Mouse (Mus musculus) hindbrain, embryonic 16.5 days (tissue): ENCODE measurements around the gene Foxl1. TPM values are rescaled to one million over a fixed set of nuclear protein-coding genes. Genes with fewer than 3 reads are reported as not detected.
A peak's percentile ranks its signal among the peaks of the same experiment; 100 is the strongest.

Experiments used
- ATAC-seq: fragments of 200-750 bp; cut with Nextera tagmentation; 2 replicates; pipeline ENCODE4 v1.8.0; 2017; ENCODE audit warnings: moderate TSS enrichment, moderate library complexity
- H3K27ac ChIP-seq: fragments of 300-500 bp; sonication (generic); 2 replicates; pipeline ENCODE4 v1.5.1; 2014; ENCODE audit warnings: low read depth, mild to moderate bottlenecking, control low read depth, low read length, moderate library complexity
- H3K27me3 ChIP-seq: fragments of 300-500 bp; sonication (generic); replicated peaks from 2 replicates; pipeline ENCODE4 v1.6.1; 2014; ENCODE audit warnings: low read length; ENCODE audit not compliant: control insufficient read depth, insufficient read depth
- H3K36me3 ChIP-seq: fragments of 300-500 bp; sonication (generic); 2 replicates; pipeline ENCODE4 v1.6.1; 2014; ENCODE audit warnings: mild to moderate bottlenecking, low read length, moderate library complexity, mixed read lengths; ENCODE audit not compliant: control insufficient read depth, insufficient read depth
- H3K4me1 ChIP-seq: fragments of 300-500 bp; sonication (generic); 2 replicates; pipeline ENCODE4 v1.6.1; 2014; ENCODE audit warnings: low read depth, low read length; ENCODE audit not compliant: control insufficient read depth, insufficient read depth
- H3K4me2 ChIP-seq: fragments of 300-500 bp; sonication (generic); 2 replicates; pipeline ENCODE4 v1.6.1; 2014; ENCODE audit warnings: mild to moderate bottlenecking, low read length, control low read depth, moderate library complexity
- H3K4me3 ChIP-seq: fragments of 300-500 bp; sonication (generic); 2 replicates; pipeline ENCODE4 v1.5.1; 2014; ENCODE audit warnings: mild to moderate bottlenecking, low read length, control low read depth, moderate library complexity
- H3K9ac ChIP-seq: fragments of 300-500 bp; sonication (generic); 2 replicates; pipeline ENCODE4 v1.6.1; 2014; ENCODE audit warnings: low read depth, mild to moderate bottlenecking, control low read depth, low read length, moderate library complexity
- H3K9me3 ChIP-seq: fragments of 300-500 bp; sonication (generic); 2 replicates; pipeline ENCODE4 v1.6.1; 2014; ENCODE audit warnings: mild to moderate bottlenecking, low read length, moderate library complexity; ENCODE audit not compliant: control insufficient read depth
- WGBS: fragments of 180-500 bp; shearing (Covaris S2); extraction: QIAGEN DNeasy Blood & Tissue Kit; methylation state at CpG from one replicate; pipeline ENCODE4 v1.1.7; 2014; 5-methylcytosine and 5-hydroxymethylcytosine counted together
- polyA plus RNA-seq: library from polyadenylated mRNA; unstranded; fragments of >200 nt; fragmentation: Nextera tagmentation; extraction: Ambion mirVana; gene quantifications from 2 replicates; pipeline ENCODE4 v1.2.1, GENCODE M21; 2015

Foxl1 gene
- 0.09 and 0.16 TPM in 2 replicates for polyA plus RNA-seq

- peaks cover 65% of the 10 kb centered on the region for H3K27me3 ChIP-seq
- peak within 1 kb of the TSS; percentile 7; the same call in 1 of the 2 replicates for H3K4me3 ChIP-seq
- H3K4me1 ChIP-seq = peaks cover 17% of the 10 kb centered on the region
- H3K9ac ChIP-seq = 0 out of 2 replicates have a peak within 1 kb of the TSS, but pooled peaks have one; percentile 33
- peak within 1 kb of the TSS; percentile 35 for H3K4me2 ChIP-seq
- no peak for ATAC-seq
- no peak within 1 kb of the TSS for H3K27ac ChIP-seq
- no peaks in the 10 kb centered on the region for H3K9me3 ChIP-seq
- under 1% methylated on average over 43 of the region's 43 CpGs for WGBS
- no peaks in the 10 kb centered on the region for H3K36me3 ChIP-seq
Measured at GRCm38 (mm10) chr8:121127756-121128375, at the start of gene Foxl1. Foxl1 (plus strand) TSS chr8:121127940.

GRCm38 (mm10) chr8:121078721-121079120, 49.0 kb upstream of the Foxl1 start:
- H3K4me3 ChIP-seq = no peak overlapping the region
- ATAC-seq = no peak
- WGBS = 5% methylated on average over 14 of the region's 14 CpGs

GRCm38 (mm10) chr8:121079201-121079600, 48.5 kb upstream of the Foxl1 start:
- Histone ChIP-seq H3K4me3 (no peak overlapping the region), H3K36me3 (no peaks in the 10 kb centered on the region), H3K4me2 (no peak overlapping the region), H3K9ac (no peak overlapping the region), H3K9me3 (peaks cover 6% of the 10 kb centered on the region), H3K4me1 (peaks cover 15% of the 10 kb centered on the region), H3K27me3 (peaks cover 82% of the 10 kb centered on the region), H3K27ac (no peak overlapping the region)
- 4% methylated on average over 7 of the region's 7 CpGs for WGBS
- no peak for ATAC-seq

More at GRCm38 (mm10) chr8:121078721-121079120, 49.0 kb upstream of the Foxl1 start:
- H3K27me3 ChIP-seq = peaks cover 81% of the 10 kb centered on the region
- peaks cover 10% of the 10 kb centered on the region for H3K4me1 ChIP-seq
- no peak overlapping the region for H3K4me2 ChIP-seq
- H3K9ac ChIP-seq = no peak overlapping the region
- H3K36me3 ChIP-seq = no peaks in the 10 kb centered on the region
- no peak overlapping the region for H3K27ac ChIP-seq
- peaks cover 6% of the 10 kb centered on the region for H3K9me3 ChIP-seq

GRCm38 (mm10) chr8:121079944-121080343, 47.8 kb upstream of the Foxl1 start:
- no peak overlapping the region for H3K4me2 ChIP-seq
- no peak overlapping the region for H3K27ac ChIP-seq
- no peak overlapping the region for H3K9ac ChIP-seq
- H3K4me3 ChIP-seq = no peak overlapping the region
- ATAC-seq = no peak
- 3% methylated on average over 12 of the region's 12 CpGs for WGBS
- H3K4me1 ChIP-seq = peaks cover 22% of the 10 kb centered on the region
- H3K9me3 ChIP-seq = peaks cover 6% of the 10 kb centered on the region
- H3K36me3 ChIP-seq = no peaks in the 10 kb centered on the region
- H3K27me3 ChIP-seq = peaks cover 86% of the 10 kb centered on the region

GRCm38 (mm10) chr8:121080361-121081090, 47.2 kb upstream of the Foxl1 start:
- Histone ChIP-seq H3K9me3 (peaks cover 6% of the 10 kb centered on the region), H3K4me3 (no peak overlapping the region; the same call in 1 of the 2 replicates), H3K4me2 (no peak overlapping the region), H3K36me3 (no peaks in the 10 kb centered on the region), H3K9ac (no peak overlapping the region), H3K27me3 (peaks cover 90% of the 10 kb centered on the region), H3K4me1 (peaks cover 22% of the 10 kb centered on the region), H3K27ac (no peak overlapping the region)
- under 1% methylated on average over 49 of the region's 49 CpGs for WGBS
- ATAC-seq = no peak

GRCm38 (mm10) chr8:121081398-121081797, 46.3 kb upstream of the Foxl1 start:
- Histone ChIP-seq H3K27me3 (peaks cover 90% of the 10 kb centered on the region), H3K4me2 (no peak overlapping the region), H3K9me3 (peaks cover 3% of the 10 kb centered on the region; the same call in 1 of the 2 replicates), H3K27ac (no peak overlapping the region), H3K4me1 (peaks cover 22% of the 10 kb centered on the region), H3K4me3 (no peak overlapping the region), H3K36me3 (no peaks in the 10 kb centered on the region), H3K9ac (no peak overlapping the region)
- no peak for ATAC-seq
- 4% methylated on average over 7 of the region's 7 CpGs for WGBS

- WGBS = 1% methylated on average over 56 of the region's 57 CpGs
- Histone ChIP-seq H3K4me1 (peaks cover 22% of the 10 kb centered on the region), H3K27me3 (peaks cover 89% of the 10 kb centered on the region), H3K4me3 (peak overlapping the region; percentile 38), H3K36me3 (no peaks in the 10 kb centered on the region), H3K9me3 (peaks cover 3% of the 10 kb centered on the region; the same call in 1 of the 2 replicates), H3K4me2 (peak overlapping the region; percentile 72), H3K27ac (no peak overlapping the region), H3K9ac (no peak overlapping the region)
- no peak for ATAC-seq
Measured at GRCm38 (mm10) chr8:121082218-121083092, 45.3 kb upstream of the Foxl1 start.

GRCm38 (mm10) chr8:121083093-121083935, 44.4 kb upstream of the Foxl1 start:
- Histone ChIP-seq H3K27ac (no peak overlapping the region), H3K9ac (no peak overlapping the region), H3K4me1 (peaks cover 22% of the 10 kb centered on the region), H3K4me3 (peak overlapping the region; percentile 38), H3K36me3 (no peaks in the 10 kb centered on the region), H3K9me3 (no peaks in the 10 kb centered on the region), H3K4me2 (peak overlapping the region; percentile 72), H3K27me3 (peaks cover 87% of the 10 kb centered on the region)
- no peak for ATAC-seq
- under 1% methylated on average over 75 of the region's 89 CpGs for WGBS
